Mouse (Mus musculus) layer of hippocampus, adult 11-12 months (tissue): Measurements from ENCODE around the gene Tpm3.

ENCODE experiments used
- DNase-seq: peaks from one replicate; pipeline ENCODE4 v3.0.0; 2022; ENCODE audit warnings: low spot score

The Tpm3 gene

DNA sequence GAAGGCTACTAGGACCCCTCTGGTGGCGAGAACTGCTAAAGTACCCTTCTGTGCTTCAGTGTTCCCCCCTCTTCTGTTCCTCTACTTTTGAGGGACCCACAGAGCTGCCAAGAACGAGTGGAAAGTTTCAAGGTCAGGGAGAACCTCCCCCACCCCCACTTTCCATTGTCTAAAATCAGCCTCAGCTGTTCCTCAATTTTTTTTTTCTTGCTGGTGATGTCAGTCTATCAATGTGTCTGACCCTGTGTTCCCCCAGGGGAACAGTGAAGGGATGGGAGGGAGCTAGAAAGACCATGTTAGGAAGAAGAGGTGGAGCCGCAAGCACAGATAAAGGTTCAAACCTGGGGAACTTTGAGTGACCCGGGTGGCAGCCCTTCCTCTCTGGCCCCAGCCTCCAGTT lies at the start of gene Tpm3:
Tpm3 (plus strand) TSS at position 356 of the 400 bp plus-strand sequence.
- no peak for DNase-seq

GRCm38 (mm10) chr3:90034653-90035052 lies 37.8 kb upstream of the Tpm3 start:
- no peak for DNase-seq

GRCm38 (mm10) chr3:90036263-90036662 lies 36.2 kb upstream of the Tpm3 start:
- DNase-seq = no peak

GRCm38 (mm10) chr3:90049691-90050090 lies 22.8 kb upstream of the Tpm3 start:
- no peak for DNase-seq

DNA sequence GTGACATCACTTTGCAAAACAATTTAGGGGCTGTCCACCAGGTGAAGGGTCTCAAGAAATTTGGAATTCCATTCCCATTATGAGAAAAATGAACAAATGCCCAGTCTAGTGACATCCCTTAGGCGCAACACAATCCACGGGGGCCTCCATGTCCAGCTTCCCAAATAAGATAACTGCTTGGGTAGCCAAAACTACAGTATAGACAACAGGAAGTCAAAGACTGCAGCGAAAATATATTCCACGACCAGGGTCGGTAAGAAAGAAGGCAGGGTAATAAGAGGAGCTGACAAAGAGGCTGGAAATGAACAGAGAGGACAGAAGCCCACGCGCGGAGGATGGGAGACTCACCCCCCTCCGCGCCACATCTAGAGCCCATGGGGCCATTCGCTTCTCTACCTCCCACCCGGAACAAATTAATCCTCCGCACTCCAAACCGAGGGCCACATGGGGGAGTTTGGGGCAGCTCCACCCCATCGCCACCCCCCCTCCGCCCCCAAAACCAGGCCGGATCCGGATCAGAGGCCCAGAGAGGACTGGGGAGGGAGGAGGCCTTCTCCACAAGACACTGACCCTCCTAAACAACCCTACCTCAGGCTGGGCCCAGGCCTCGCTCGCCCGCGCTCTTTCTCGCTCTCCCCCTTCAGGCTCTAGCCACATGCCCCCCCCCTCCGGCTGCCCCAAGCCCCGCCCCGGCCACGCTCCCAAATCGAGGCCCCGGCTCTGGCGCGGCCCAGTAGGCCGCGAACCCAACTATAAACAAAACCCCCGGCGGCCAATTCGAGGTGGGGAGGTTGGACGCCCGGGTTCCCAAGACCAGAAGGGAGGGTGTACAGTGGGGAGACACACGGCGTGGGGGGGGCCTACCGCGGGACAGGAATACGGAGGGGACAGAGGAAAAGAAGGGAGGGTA lies 20.8 kb upstream of the Tpm3 start, which contains the start of gene 4933434E20Rik:
4933434E20Rik (plus strand) TSS at position 196 of the 910 bp plus-strand sequence.
- DNase-seq = peak; percentile 56

DNA sequence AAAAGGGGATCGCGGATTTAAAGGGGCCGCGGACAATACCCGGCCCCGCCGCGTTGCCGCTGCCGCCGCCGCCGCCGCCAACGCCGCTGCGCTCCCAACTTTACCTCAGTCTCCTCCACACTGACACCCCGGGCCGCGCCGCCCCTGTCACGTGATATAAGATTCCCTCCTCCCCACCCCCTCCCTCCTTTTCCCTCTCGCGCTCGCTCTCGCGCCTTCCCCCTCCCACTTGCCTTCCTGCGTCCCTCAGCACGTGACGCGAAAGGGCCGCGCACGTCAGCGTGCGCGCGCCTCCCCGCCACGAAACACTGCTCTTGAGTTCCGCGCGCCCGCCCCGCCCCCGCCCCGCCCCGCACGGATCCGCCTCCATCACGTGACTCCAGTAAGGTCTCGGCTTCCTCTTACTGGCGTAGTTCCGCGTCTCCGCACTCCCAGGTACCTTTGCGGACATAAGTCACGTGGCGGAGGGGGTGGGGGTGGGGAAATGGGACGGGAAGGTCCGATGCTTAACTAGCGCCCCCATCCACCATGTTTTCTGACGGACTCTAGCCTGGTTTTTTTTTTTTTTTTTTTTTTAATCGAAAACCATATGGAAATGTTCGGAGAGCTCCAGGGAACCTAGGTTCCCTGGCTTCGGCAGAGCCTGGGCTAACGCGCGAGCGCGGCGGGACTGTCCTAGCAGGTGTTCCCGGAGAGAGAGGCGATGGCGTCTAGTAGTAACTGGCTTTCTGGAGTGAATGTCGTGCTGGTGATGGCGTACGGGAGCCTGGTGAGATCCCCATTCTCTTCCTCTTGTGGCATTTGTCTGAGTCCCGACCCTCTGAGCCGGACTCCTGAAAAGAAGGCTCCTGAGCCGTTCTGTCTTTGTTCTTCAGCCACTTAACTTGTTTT lies 19.9 kb upstream of the Tpm3 start, which contains the start of gene Ubap2l:
Ubap2l (minus strand) TSS at position 278 of the 891 bp plus-strand sequence.
- DNase-seq = peak; percentile 95

GRCm38 (mm10) chr3:90061549-90061948 lies 10.9 kb upstream of the Tpm3 start:
- no peak for DNase-seq

DNA sequence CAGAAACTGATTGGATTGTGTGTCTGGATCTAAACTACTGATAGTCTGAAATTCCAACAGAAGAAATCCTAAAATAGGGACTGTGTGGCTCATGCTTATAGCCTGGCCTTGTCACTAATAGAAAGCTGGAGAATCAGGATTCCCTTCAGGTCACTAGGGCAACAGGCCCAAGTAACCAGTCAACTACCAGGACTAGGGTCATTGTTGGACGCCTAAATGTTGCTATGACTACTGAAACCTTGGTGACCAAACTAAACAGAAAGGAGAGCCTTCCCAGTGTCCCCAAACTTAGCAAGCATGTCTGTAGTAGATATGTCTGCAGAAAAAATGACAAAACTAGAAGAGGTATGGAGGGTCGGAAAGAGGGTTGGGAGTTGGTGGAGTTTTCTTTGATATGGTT lies 9.9 kb upstream of the Tpm3 start:
- no peak for DNase-seq

DNA sequence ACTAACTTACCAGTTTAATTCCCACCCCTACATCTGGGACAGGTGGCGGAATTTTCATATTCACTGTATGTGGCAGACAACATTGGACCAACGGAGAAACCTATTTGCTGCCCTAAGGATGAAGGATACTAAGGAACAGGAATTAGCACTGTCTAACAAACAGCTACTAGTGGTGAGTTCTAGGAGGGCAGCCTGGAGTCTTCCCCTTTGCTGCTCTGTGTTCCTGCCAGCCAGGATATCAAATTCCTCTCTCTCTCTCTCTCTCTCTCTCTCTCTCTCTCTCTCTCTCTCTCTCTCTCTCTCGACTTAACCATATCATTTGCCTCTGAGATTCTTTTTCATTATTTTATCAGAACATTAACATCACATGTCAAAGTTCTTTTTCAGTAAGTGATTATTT lies 8.1 kb upstream of the Tpm3 start:
- no peak for DNase-seq

DNA sequence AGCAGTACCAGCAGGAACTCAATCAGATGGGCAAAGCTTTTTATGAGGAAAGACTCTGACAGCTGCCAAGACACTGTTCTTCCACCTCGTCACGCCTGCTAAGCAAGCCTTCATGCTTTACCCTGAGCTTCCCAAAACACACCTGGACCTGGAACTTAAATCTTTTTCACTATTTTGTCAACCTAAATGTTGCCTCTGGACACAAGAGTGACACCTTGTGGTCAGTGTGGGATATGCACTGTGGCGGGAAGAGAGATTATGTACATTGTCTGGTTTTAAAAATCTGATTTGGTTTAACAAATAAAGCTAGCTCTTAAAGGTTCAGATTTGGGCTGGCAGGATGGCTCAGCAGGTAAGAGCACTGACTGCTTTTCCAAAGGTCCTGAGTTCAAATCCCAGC lies 6.9 kb upstream of the Tpm3 start:
- no peak for DNase-seq

- no peak for DNase-seq
Observed at GRCm38 (mm10) chr3:90067851-90068250, 4.6 kb upstream of the Tpm3 start.

DNA sequence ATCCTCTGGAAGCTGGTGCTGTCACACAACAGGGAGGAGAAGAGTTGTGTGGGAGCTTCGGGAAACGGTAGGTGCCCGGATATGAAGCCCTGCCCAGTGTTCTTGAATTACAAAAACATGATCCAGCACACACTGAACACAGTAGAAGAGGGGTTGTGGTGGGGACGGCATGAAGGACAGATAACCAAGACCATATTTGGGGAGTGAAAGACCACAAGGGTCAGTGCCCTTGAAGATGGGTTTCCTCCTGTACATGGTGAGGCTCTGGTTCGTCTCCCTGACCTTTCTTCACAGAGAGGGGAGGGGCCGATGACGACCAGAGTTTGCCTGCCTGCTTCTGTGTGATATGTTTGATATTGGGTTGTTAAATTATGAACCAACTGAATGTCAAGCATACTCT lies 2.8 kb upstream of the Tpm3 start:
- DNase-seq = no peak

GRCm38 (mm10) chr3:90076921-90077716 lies 4.7 kb downstream of the Tpm3 start:
- peak; percentile 88 for DNase-seq

- DNase-seq = no peak
Observed at GRCm38 (mm10) chr3:90078224-90078623, 5.8 kb downstream of the Tpm3 start.

- peak; percentile 92 for DNase-seq
Observed at GRCm38 (mm10) chr3:90079133-90079762, 6.8 kb downstream of the Tpm3 start.

- peak; percentile 57 for DNase-seq
Observed at GRCm38 (mm10) chr3:90079763-90080497, 7.5 kb downstream of the Tpm3 start.

DNA sequence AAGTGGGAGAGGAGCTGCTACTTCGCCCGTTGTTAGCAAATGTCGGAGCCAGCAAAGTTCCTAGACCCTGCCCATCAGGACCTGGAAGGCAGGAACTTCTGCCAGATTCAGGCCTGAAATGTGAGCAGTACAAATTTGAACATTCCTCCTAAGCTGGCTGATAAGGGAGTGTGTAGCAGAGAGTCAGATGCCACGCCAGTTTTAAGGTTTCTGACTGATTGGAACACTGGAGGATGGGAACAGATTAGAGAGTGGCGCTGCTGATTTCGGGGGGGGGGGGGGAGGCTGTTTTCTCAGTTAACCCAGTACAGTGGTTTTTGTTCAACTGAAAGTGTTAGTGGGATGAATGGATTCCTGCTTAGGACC lies 8.0 kb downstream of the Tpm3 start:
- no peak for DNase-seq

DNA sequence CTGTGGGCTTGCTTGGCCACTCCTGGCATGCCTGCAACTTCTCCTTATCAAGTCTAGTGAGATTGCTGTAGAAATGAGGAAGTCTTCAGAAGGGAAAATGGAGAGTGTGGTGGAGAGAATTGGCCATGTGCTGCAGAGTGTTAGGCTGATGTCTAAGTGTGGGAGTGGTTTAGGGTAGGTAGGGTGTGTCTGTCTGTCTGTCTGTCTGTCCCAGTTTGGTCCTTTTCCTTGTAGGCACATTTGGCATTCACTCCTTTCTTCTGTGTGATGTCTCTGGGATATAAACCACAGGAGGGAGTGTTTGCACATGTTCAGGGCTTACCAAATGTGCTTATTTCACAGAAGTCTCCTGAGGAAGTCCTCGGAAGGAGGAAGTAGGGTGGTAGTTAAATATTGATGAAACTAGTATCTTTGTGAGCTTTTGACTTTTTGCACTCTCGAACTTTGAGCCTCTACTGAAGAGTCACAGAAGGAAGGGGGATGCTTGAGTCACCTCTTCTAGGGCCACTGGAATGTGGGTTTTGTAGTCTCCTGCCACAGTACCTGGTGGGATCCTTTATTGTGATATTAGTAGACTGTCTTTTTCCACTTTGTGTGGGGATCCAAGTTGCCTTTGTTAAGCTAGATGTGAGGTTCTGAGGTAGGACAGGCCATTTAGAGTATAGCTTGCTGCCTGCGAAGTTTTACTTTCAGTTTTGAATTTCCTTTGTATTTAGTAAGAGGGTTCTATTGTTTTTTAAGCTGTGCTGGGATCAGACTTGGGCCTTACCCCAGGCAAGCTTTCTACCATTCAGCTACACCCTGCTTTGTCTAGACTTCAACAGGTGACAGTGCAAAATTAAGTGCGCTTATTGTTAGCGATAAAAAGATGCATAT lies 9.2 kb downstream of the Tpm3 start:
- DNase-seq = no peak

DNA sequence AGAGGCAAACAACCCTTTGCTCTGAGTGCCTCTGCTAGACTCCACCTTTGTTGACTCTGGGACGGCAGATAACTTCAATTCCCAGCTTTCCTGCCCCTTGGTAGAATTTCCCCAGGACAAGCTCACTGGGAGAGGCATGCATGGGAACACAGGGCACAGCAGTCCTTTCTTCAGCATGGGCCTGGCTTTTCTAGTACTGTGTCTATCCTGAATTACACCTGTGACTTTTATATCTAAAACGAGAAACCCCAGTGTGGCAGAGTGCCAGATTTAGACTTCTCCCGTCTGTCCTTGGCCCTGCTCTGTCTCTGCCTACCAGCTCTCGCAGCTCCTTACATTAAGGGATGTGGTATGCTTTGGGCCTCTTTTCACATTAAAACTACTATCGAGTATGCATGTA lies 10.6 kb downstream of the Tpm3 start:
- peak; percentile 52 for DNase-seq
